9 mouse cellular contexts compared by ENCODE assay signal in genomic region chr14:21659155-21659554, GRCm38 (mm10). TPM values are rescaled to one million over a fixed set of nuclear protein-coding genes. Genes with fewer than 3 reads are reported as not detected.
DNase-seq lines count a peak whose midpoint lies in the region; ATAC-seq and TF ChIP-seq lines count a peak whose summit lies in the region.
"Had no signal": no experiment of that assay in that cellular context is flagged by ENCODE, and none has a peak within 500 bp of the region (broad histone marks: within the 10 kb centered on the region; RNA-seq: fewer than 3 reads in every experiment).

No protein-coding gene starts in this region.

- H3K4me1 ChIP-seq in midbrain, embryonic 11.5 days (ENCODE audit: control insufficient read depth, insufficient read depth, low read length), result no peaks in the 10 kb centered on the region
- peaks cover 21% of the 10 kb centered on the region for H3K4me1 ChIP-seq in midbrain, embryonic 10.5 days
- no peaks in the 10 kb centered on the region for H3K4me1 ChIP-seq in heart, adult 2 months (ENCODE audit: control insufficient read depth, insufficient read depth, low read length)
- peaks cover 42% of the 10 kb centered on the region for H3K4me1 ChIP-seq in limb, embryonic 10.5 days

- intact Hi-C loops in heart, adult 2 months (cut with DNase I), result loop anchor here (2.0 kb wide), 1 partner anchor 522 kb away; no protein-coding TSS in a partner anchor

- peaks cover 5% of the 10 kb centered on the region; the same call in 1 of the 2 replicates for H3K36me3 ChIP-seq in midbrain, embryonic 11.5 days (ENCODE audit: control insufficient read depth, insufficient read depth, low read length)
- H3K36me3 ChIP-seq in midbrain, embryonic 10.5 days, result peaks cover 36% of the 10 kb centered on the region
- no peaks in the 10 kb centered on the region for H3K36me3 ChIP-seq in heart, adult 2 months (ENCODE audit: control insufficient read depth, insufficient read depth, low read length)
- peaks cover 46% of the 10 kb centered on the region for H3K36me3 ChIP-seq in limb, embryonic 10.5 days

- no peak overlapping the region for H3K4me3 ChIP-seq in midbrain, embryonic 11.5 days (ENCODE audit: low read depth, low read length)
- no peak overlapping the region for H3K4me3 ChIP-seq in midbrain, embryonic 10.5 days
- no peak overlapping the region; the same call in 1 of the 2 replicates for H3K4me3 ChIP-seq in heart, adult 2 months
- no peak overlapping the region for H3K4me3 ChIP-seq in limb, embryonic 10.5 days

- no peak overlapping the region for H3K27ac ChIP-seq in midbrain, embryonic 11.5 days (ENCODE audit: low read depth, low read length)
- no peak overlapping the region for H3K27ac ChIP-seq in midbrain, embryonic 10.5 days (replicated peaks)
- 0 out of 2 replicates have a peak overlapping the region, but pooled peaks have one; percentile 21 for H3K27ac ChIP-seq in heart, adult 2 months
- peak overlapping the region; percentile 43; the same call in 1 of the 2 replicates for H3K27ac ChIP-seq in limb, embryonic 10.5 days

- H3K27me3 ChIP-seq in midbrain, embryonic 11.5 days (ENCODE audit: control insufficient read depth, insufficient read depth, low read length), result no peaks in the 10 kb centered on the region
- H3K27me3 ChIP-seq in midbrain, embryonic 10.5 days (ENCODE audit: low read depth, poor library complexity, severe bottlenecking), result no peaks in the 10 kb centered on the region
- no peaks in the 10 kb centered on the region for H3K27me3 ChIP-seq in heart, adult 2 months (ENCODE audit: control insufficient read depth, insufficient read depth, low read length)
- H3K27me3 ChIP-seq in limb, embryonic 10.5 days (ENCODE audit: low read depth, poor library complexity, severe bottlenecking), result no peaks in the 10 kb centered on the region
- H3K27me3 ChIP-seq: Patski had no signal

- WGBS in midbrain, embryonic 11.5 days, result 85% methylated on average over 13 of the region's 13 CpGs
- 85% methylated on average over 13 of the region's 13 CpGs for WGBS in midbrain, embryonic 10.5 days
- WGBS in heart, adult 2 months, result 48% methylated on average over 13 of the region's 13 CpGs
- 87% methylated on average over 13 of the region's 13 CpGs for WGBS in limb, embryonic 10.5 days

- no peak for DNase-seq in midbrain, embryonic 11.5 days (ENCODE audit: low spot score, missing footprints)
- DNase-seq in midbrain, embryonic 10.5 days (ENCODE audit: low spot score), result no peak
- peak; percentile 39 to 59 for DNase-seq in heart, adult 2 months
- no peak for DNase-seq in limb, embryonic 10.5 days (ENCODE audit: low spot score)
- DNase-seq in adrenal gland, adult 18-20 months (ENCODE audit: low spot score in 2 of 2), result no peak
- DNase-seq in left cerebral cortex, adult 11 months (ENCODE audit: low spot score), result no peak
- no peak for DNase-seq in layer of hippocampus, postnatal 36 days

- no peak for TF ChIP-seq POLR2A in heart, adult 2 months (IDR thresholded peaks at IDR 0.05; ENCODE audit: insufficient read depth, low read depth, low read length)

- 0 out of 2 replicates have a peak, but pooled peaks have one; percentile 40 for ATAC-seq in midbrain, embryonic 11.5 days (ENCODE audit: low FRiP score)
- ATAC-seq: Patski had no signal

- no peak overlapping the region for H3K4me2 ChIP-seq in midbrain, embryonic 11.5 days

- H3K9ac ChIP-seq in midbrain, embryonic 11.5 days (ENCODE audit: low read length), result no peak overlapping the region
- no peak overlapping the region for H3K9ac ChIP-seq in heart, adult 2 months (ENCODE audit: low read depth, low read length)

- no peaks in the 10 kb centered on the region for H3K9me3 ChIP-seq in midbrain, embryonic 11.5 days (ENCODE audit: control insufficient read depth, low read length)
- H3K9me3 ChIP-seq in midbrain, embryonic 10.5 days (replicated peaks), result no peaks in the 10 kb centered on the region
- H3K9me3 ChIP-seq in limb, embryonic 10.5 days (replicated peaks), result no peaks in the 10 kb centered on the region

- H3K79me2 ChIP-seq in heart, adult 2 months (replicated peaks; ENCODE audit: control insufficient read depth, insufficient read depth, low read length), result no peaks in the 10 kb centered on the region

- TF ChIP-seq CTCF in heart, adult 2 months (IDR thresholded peaks at IDR 0.05), result no peak

- peak; percentile 77; the same call in 1 of the 2 replicates for TF ChIP-seq EP300 in heart, adult 2 months (IDR thresholded peaks at IDR 0.05; ENCODE audit: insufficient read depth, low read depth, low read length)

RNA-seq across cellular contexts. Expression of gene Dupd1, which starts 55.2 kb away (rescaled TPM):
- not detected in 2 replicates for polyA plus RNA-seq in midbrain, embryonic 11.5 days (2014; fragmentation: Nextera tagmentation; extraction: Ambion mirVana)
- not detected in 2 replicates for polyA plus RNA-seq in midbrain, embryonic 10.5 days (2016; fragmentation: Nextera tagmentation; extraction: Ambion mirVana)
- not detected for total RNA-seq in heart, adult 2 months (2021)
- 0.12 TPM in 1 of 2 replicates, not detected in the other for polyA plus RNA-seq in heart, adult 2 months (2012; rRNA removed)
- polyA plus RNA-seq in limb, embryonic 10.5 days (2016; fragmentation: Nextera tagmentation; extraction: Ambion mirVana), result 0.45 TPM in 1 of 2 replicates, not detected in the other
- total RNA-seq in adrenal gland, adult 18-20 months (2021), result 1 to 10 TPM in 1 of 2 experiments, under 1 TPM in 1; 0.83 to 2.5 TPM
- total RNA-seq in layer of hippocampus, postnatal 36 days (2021), result under 1 TPM; 0.51 to 0.70 TPM
- total RNA-seq: left cerebral cortex, adult 8-10 months had no signal
- polyA plus RNA-seq: Patski had no signal

Comparison
In these comparisons a context has a peak if more than half of its experiments do, and no peak if none do; other contexts are left out.
1. DNase-seq: peak in heart, adult 2 months (2 of 2); none in midbrain, embryonic 11.5 days (single experiment), midbrain, embryonic 10.5 days (single experiment), limb, embryonic 10.5 days (single experiment), adrenal gland, adult 18-20 months (0 of 2), left cerebral cortex, adult 11 months (single experiment) and layer of hippocampus, postnatal 36 days (0 of 2).
2. H3K27ac ChIP-seq: peak in heart, adult 2 months (single experiment) and limb, embryonic 10.5 days (single experiment); none in midbrain, embryonic 11.5 days (single experiment) and midbrain, embryonic 10.5 days (single experiment).